Mouse (Mus musculus) stomach, embryonic 15.5 days (tissue): ENCODE measurements around the gene Hic1. TPM values are rescaled to one million over a fixed set of nuclear protein-coding genes. Genes with fewer than 3 reads are reported as not detected.

Source experiments
- ATAC-seq: fragments of 200-750 bp; cut with Nextera tagmentation; 2 replicates; pipeline ENCODE4 v1.8.0; 2017; ENCODE audit warnings: low read depth, moderate number of reproducible peaks, moderate TSS enrichment; ENCODE audit not compliant: insufficient read depth, low FRiP score
- H3K27ac ChIP-seq: fragments of 300-500 bp; sonication (generic); 2 replicates; pipeline ENCODE4 v1.5.1; 2015; ENCODE audit warnings: mild to moderate bottlenecking, inconsistent platforms
- H3K27me3 ChIP-seq: fragments of 300-500 bp; sonication (generic); replicated peaks from 2 replicates; pipeline ENCODE4 v1.6.1; 2015; ENCODE audit warnings: inconsistent platforms
- H3K36me3 ChIP-seq: fragments of 300-500 bp; sonication (generic); 2 replicates; pipeline ENCODE4 v1.6.1; 2015; ENCODE audit warnings: inconsistent platforms
- H3K4me1 ChIP-seq: fragments of 300-500 bp; sonication (generic); 2 replicates; pipeline ENCODE4 v1.6.1; 2015; ENCODE audit warnings: inconsistent platforms
- H3K4me2 ChIP-seq: fragments of 300-500 bp; sonication (generic); 2 replicates; pipeline ENCODE4 v1.6.1; 2015; ENCODE audit warnings: mild to moderate bottlenecking, inconsistent platforms
- H3K4me3 ChIP-seq: fragments of 300-500 bp; sonication (generic); replicated peaks from 2 replicates; pipeline ENCODE4 v1.5.1; 2015; ENCODE audit warnings: inconsistent platforms
- H3K9ac ChIP-seq: fragments of 300-500 bp; sonication (generic); 2 replicates; pipeline ENCODE4 v1.6.1; 2015; ENCODE audit warnings: inconsistent platforms
- H3K9me3 ChIP-seq: fragments of 300-500 bp; sonication (generic); 2 replicates; pipeline ENCODE4 v1.6.1; 2016; ENCODE audit warnings: inconsistent platforms
- WGBS: fragments of 180-500 bp; shearing (Covaris S2); methylation state at CpG from one replicate; pipeline ENCODE4 v1.1.7; 2015; 5-methylcytosine and 5-hydroxymethylcytosine counted together
- microRNA counts: library from miRNA; unstranded; fragments of <30 nt; microRNA quantifications from one replicate; lab custom pipeline; 2016
- microRNA-seq: library from miRNA; unstranded; fragments of <30 nt; microRNA quantifications from one replicate; pipeline ENCODE4, GENCODE M21; 2016
- polyA plus RNA-seq: library from polyadenylated mRNA; unstranded; fragments of >200 nt; fragmentation: Nextera tagmentation; extraction: Ambion mirVana; gene quantifications from 2 replicates; pipeline ENCODE4 v1.2.1, GENCODE M21; 2015

Gene Hic1
- polyA plus RNA-seq, 1 experiment from 2014 or later: 25.3 TPM

DNA sequence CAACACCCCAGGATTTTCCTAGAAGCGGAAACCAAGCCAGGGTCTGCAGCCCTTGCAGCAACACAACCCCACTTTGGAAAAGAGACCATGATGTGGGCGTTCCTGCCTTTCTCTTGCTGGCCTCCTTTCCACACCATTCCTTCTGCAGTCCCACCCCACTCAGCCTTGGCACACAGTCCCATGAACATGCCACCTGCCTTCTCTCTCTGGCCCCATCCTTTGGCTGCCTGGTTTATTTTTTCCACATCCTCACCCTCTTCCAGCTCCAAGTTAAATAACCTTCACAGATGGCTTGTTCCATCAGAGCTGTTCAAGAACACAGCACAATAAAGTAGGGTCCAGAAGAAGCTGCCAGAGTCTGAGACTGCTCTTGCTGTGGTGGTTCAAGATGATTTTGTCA is 50.0 kb downstream of the Hic1 start:
- H3K9me3 ChIP-seq: no peaks in the 10 kb centered on the region
- ATAC-seq: no peak
- 95% methylated on average over 2 of the region's 2 CpGs for WGBS
- no peak overlapping the region for H3K4me2 ChIP-seq
- H3K9ac ChIP-seq: no peak overlapping the region
- no peaks in the 10 kb centered on the region for H3K27me3 ChIP-seq
- no peaks in the 10 kb centered on the region for H3K36me3 ChIP-seq
- H3K4me3 ChIP-seq: no peak overlapping the region
- H3K27ac ChIP-seq: no peak overlapping the region
- no peaks in the 10 kb centered on the region for H3K4me1 ChIP-seq

DNA sequence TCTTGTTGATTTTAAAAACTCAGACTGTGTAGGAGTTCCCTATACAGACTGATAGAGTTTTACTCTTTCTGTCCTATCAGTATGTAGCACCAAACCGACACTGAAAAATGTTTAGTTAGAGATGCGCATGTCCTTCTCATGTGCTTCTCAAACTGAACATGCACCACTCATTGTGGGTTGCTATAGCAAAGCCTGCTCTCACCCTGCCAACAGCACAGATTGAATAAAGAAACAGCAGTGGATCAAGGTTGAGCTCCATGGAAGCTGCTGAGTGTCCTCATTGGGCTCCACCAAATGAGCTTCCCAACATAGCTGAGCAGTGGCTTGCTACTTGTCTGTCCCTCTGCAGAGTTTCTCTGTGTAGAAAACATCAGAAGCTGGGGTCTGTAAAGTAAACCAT is 51.2 kb downstream of the Hic1 start:
- 93% methylated on average over 2 of the region's 2 CpGs for WGBS
- H3K4me2 ChIP-seq: no peak overlapping the region
- no peaks in the 10 kb centered on the region for H3K36me3 ChIP-seq
- H3K27me3 ChIP-seq: no peaks in the 10 kb centered on the region
- ATAC-seq: no peak
- H3K9me3 ChIP-seq: no peaks in the 10 kb centered on the region
- H3K4me3 ChIP-seq: no peak overlapping the region
- H3K4me1 ChIP-seq: no peaks in the 10 kb centered on the region
- no peak overlapping the region for H3K9ac ChIP-seq
- no peak overlapping the region for H3K27ac ChIP-seq

- H3K36me3 ChIP-seq: no peaks in the 10 kb centered on the region
- no peak overlapping the region for H3K9ac ChIP-seq
- WGBS: 80% methylated on average over 6 of the region's 6 CpGs
- no peaks in the 10 kb centered on the region for H3K27me3 ChIP-seq
- no peak overlapping the region for H3K27ac ChIP-seq
- no peaks in the 10 kb centered on the region for H3K9me3 ChIP-seq
- no peaks in the 10 kb centered on the region for H3K4me1 ChIP-seq
- ATAC-seq: no peak
- no peak overlapping the region for H3K4me3 ChIP-seq
- no peak overlapping the region for H3K4me2 ChIP-seq
Observed at GRCm38 (mm10) chr11:75116379-75116778, 52.9 kb downstream of the Hic1 start.

MicroRNAs within 50 kb of the gene (microRNA counts, 519-probe panel; counts per million panel counts)
- microRNA mmu-miR-132 (lab: Ali Mortazavi, UCI) (2,709 counts per million, percentile 66 among the panel's probes with 10 or more counts), microRNA mmu-miR-212 (lab: Ali Mortazavi, UCI) (not detected)

Small RNAs within 50 kb of the gene (microRNA-seq; reads per million reads assigned to microRNA genes)
- gene Mir132 (372 reads per million, percentile 64 among the genes with 10 or more reads in this experiment), gene Mir212 (29.7 reads per million, percentile 37 among the genes with 10 or more reads in this experiment)

Other genes with a start within 250 kb of the Hic1 start
- 14.4 and 16.3 TPM in 2 replicates for gene Smg6, start 243.7 kb downstream of the Hic1 start, polyA plus RNA-seq
- gene Srr, start 243.6 kb downstream of the Hic1 start, polyA plus RNA-seq: 16.8 and 17.3 TPM in 2 replicates
- 21.0 and 22.2 TPM in 2 replicates for gene Ovca2, start 9.3 kb upstream of the Hic1 start, polyA plus RNA-seq
- gene Dph1, start 21.7 kb upstream of the Hic1 start, polyA plus RNA-seq: 18.4 and 21.3 TPM in 2 replicates
- 2.2 and 2.3 TPM in 2 replicates for gene Rtn4rl1, start 24.3 kb upstream of the Hic1 start, polyA plus RNA-seq
- 98.5 and 101 TPM in 2 replicates for gene Rpa1, start 178.8 kb upstream of the Hic1 start, polyA plus RNA-seq
- 10.9 and 11.4 TPM in 2 replicates for gene Smyd4, start 178.9 kb upstream of the Hic1 start, polyA plus RNA-seq